Mouse (Mus musculus) limb, embryonic 11.5 days (tissue): ENCODE results near the gene Fam222a. TPM values are rescaled to one million over a fixed set of nuclear protein-coding genes. Genes with fewer than 3 reads are reported as not detected.

ENCODE experiments used
- ATAC-seq: fragments of 200-750 bp; cut with Nextera tagmentation; 2 replicates; pipeline ENCODE4 v1.8.0; 2017; ENCODE audit warnings: low read depth; ENCODE audit not compliant: insufficient number of reproducible peaks, low FRiP score, low TSS enrichment
- DNase-seq: peaks from one replicate; pipeline ENCODE4 v3.0.0-alpha.2; 2015; ENCODE audit warnings: low spot score
- H3K27ac ChIP-seq: fragments of 300-500 bp; sonication (generic); replicated peaks from 2 replicates; pipeline ENCODE4 v1.5.1; 2014; ENCODE audit warnings: low read depth, mild to moderate bottlenecking, low read length
- H3K27me3 ChIP-seq: fragments of 300-500 bp; sonication (generic); 2 replicates; pipeline ENCODE4 v1.6.1; 2014; ENCODE audit warnings: mild to moderate bottlenecking, low read length, mixed read lengths; ENCODE audit not compliant: control insufficient read depth, insufficient read depth
- H3K36me3 ChIP-seq: fragments of 300-500 bp; sonication (generic); 2 replicates; pipeline ENCODE4 v1.6.1; 2014; ENCODE audit warnings: mild to moderate bottlenecking, low read length, moderate library complexity, mixed read lengths; ENCODE audit not compliant: control insufficient read depth, insufficient read depth
- H3K4me1 ChIP-seq: fragments of 300-500 bp; sonication (generic); 2 replicates; pipeline ENCODE4 v1.6.1; 2014; ENCODE audit warnings: low read length, mixed read lengths; ENCODE audit not compliant: control insufficient read depth, insufficient read depth
- H3K4me2 ChIP-seq: fragments of 300-500 bp; sonication (generic); 2 replicates; pipeline ENCODE4 v1.6.1; 2014; ENCODE audit warnings: low read depth, mild to moderate bottlenecking, moderate library complexity; ENCODE audit not compliant: severe bottlenecking
- H3K4me3 ChIP-seq: fragments of 300-500 bp; sonication (generic); 2 replicates; pipeline ENCODE4 v1.5.1; 2014; ENCODE audit warnings: low read depth, low read length
- H3K9ac ChIP-seq: fragments of 300-500 bp; sonication (generic); 2 replicates; pipeline ENCODE4 v1.6.1; 2014; ENCODE audit warnings: mild to moderate bottlenecking, low read length
- H3K9me3 ChIP-seq: fragments of 300-500 bp; sonication (generic); 2 replicates; pipeline ENCODE4 v1.6.1; 2016; ENCODE audit warnings: low read length; ENCODE audit not compliant: control insufficient read depth
- WGBS: fragments of 180-500 bp; shearing (Covaris S2); extraction: QIAGEN DNeasy Blood & Tissue Kit; methylation state at CpG from one replicate; pipeline ENCODE4 v1.1.7; 2014; 5-methylcytosine and 5-hydroxymethylcytosine counted together
- polyA plus RNA-seq: library from polyadenylated mRNA; unstranded; fragments of >200 nt; fragmentation: Nextera tagmentation; extraction: Ambion mirVana; gene quantifications from 2 replicates; pipeline ENCODE4 v1.2.1, GENCODE M21; 2014

The Fam222a gene
- polyA plus RNA-seq, 1 experiment from 2014 or later: 2.5 TPM

DNA sequence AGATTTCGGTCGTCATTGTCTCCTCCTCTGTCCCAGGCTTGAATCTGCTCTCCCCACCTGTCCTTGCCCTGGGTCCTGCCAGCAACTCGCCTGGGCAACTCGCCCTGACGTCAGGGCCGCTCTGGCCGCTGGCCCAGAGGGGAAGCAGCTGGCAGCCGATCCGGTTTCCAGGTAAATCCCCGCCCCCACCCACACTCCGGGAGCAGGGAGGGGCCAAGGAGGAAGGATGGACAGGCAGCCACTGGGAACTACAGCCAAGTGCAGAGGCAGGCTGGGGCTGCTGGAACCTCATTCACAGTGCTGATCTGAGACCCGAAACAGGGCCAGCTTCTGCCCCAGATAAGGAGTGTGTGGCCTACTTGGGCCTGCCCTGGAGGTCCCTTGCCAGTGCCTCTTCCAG lies 2.5 kb upstream of the Fam222a start:
- H3K4me1 ChIP-seq: peaks cover 30% of the 10 kb centered on the region
- no peak overlapping the region for H3K27ac ChIP-seq
- DNase-seq (no peak), ATAC-seq (no peak)
- no peak overlapping the region for H3K4me3 ChIP-seq
- H3K4me2 ChIP-seq: no peak overlapping the region; the same call in 1 of the 2 replicates
- H3K36me3 ChIP-seq: no peaks in the 10 kb centered on the region
- H3K9ac ChIP-seq: no peak overlapping the region
- 9% methylated on average over 12 of the region's 12 CpGs for WGBS
- peaks cover 10% of the 10 kb centered on the region for H3K27me3 ChIP-seq
- no peaks in the 10 kb centered on the region for H3K9me3 ChIP-seq

DNA sequence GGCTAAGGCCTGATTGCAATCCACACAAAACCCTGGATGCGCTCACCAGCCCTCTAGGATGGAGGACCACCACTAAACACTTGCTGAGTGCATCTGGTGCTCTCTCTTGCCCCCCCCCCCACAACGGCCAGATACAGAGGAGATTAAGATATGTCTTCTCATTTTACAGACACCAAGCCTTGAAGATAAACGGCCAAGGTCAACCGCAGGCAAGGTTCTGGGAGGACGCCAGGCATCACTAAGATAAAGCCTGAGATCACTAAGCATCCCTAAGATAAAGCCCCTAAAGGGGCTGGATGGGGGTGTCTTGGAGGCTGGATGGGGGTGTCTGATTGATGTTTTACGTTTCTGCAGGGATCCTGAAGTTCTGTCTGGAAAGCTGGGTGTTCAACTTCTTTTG lies 2.1 kb upstream of the Fam222a start:
- Histone ChIP-seq H3K4me2 (no peak overlapping the region), H3K36me3 (no peaks in the 10 kb centered on the region), H3K4me1 (peaks cover 26% of the 10 kb centered on the region), H3K27me3 (peaks cover 13% of the 10 kb centered on the region), H3K27ac (no peak overlapping the region), H3K4me3 (no peak overlapping the region), H3K9me3 (no peaks in the 10 kb centered on the region), H3K9ac (no peak overlapping the region)
- WGBS: 61% methylated on average over 6 of the region's 6 CpGs
- DNase-seq (no peak), ATAC-seq (no peak)

DNA sequence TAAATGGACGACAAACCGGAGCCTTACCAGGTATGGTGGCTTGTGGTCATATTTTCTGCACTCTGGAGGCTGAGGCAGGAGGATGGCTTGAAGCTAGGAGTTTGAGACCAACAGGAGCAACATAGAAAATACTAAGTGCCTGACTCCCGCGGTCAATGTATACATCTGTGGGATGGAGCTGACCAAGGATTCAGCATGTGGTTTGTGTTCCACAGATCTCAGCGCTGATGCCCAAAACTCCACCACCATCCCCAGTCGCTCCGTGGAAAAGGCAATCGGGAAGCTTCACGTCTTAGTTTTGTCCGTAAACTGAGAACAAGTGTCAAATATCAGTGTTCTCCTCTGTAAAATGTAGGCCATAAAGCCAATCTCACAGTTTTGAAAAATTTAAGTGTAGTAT lies 1.4 kb upstream of the Fam222a start:
- H3K9ac ChIP-seq: no peak overlapping the region
- no peak for ATAC-seq
- H3K4me2 ChIP-seq: no peak overlapping the region
- H3K4me3 ChIP-seq: no peak overlapping the region
- H3K4me1 ChIP-seq: peaks cover 29% of the 10 kb centered on the region
- DNase-seq: no peak
- no peak overlapping the region for H3K27ac ChIP-seq
- no peaks in the 10 kb centered on the region for H3K36me3 ChIP-seq
- WGBS: 86% methylated on average over 10 of the region's 10 CpGs
- peaks cover 19% of the 10 kb centered on the region for H3K27me3 ChIP-seq
- no peaks in the 10 kb centered on the region for H3K9me3 ChIP-seq

DNA sequence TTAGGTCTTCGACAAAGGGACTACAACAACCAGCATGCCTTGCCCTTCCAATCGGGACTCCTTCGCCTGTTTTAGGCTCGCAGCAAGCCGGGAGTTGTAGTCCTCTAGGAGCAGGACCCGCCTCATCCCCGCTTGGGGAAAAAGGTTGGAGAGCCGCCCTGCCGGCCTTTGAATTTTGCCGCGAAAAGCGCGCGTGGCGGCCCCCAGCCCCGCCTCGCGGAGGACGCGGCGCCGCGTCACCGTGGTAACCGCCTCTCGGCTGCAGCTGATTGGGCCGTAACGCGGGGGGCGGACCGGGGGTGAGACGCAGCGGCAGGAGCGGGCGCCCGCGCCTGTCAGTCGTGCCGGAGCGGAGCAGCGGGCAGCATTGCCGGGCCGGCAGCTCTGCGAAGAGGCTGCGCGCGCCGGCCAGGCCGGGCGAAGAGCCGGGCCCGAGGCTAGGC lies 720 bp upstream of the Fam222a start:
- ATAC-seq (peak; percentile 86), DNase-seq (peak; percentile 97)
- Histone ChIP-seq H3K4me1 (peaks cover 29% of the 10 kb centered on the region), H3K27ac (peak overlapping the region; percentile 48; the same call in 1 of the 2 replicates), H3K9me3 (no peaks in the 10 kb centered on the region), H3K9ac (peak overlapping the region; percentile 58), H3K36me3 (no peaks in the 10 kb centered on the region), H3K27me3 (peaks cover 24% of the 10 kb centered on the region), H3K4me3 (peak overlapping the region; percentile 69), H3K4me2 (peak overlapping the region; percentile 98)
- 0% methylated on average over 52 of the region's 52 CpGs for WGBS

DNA sequence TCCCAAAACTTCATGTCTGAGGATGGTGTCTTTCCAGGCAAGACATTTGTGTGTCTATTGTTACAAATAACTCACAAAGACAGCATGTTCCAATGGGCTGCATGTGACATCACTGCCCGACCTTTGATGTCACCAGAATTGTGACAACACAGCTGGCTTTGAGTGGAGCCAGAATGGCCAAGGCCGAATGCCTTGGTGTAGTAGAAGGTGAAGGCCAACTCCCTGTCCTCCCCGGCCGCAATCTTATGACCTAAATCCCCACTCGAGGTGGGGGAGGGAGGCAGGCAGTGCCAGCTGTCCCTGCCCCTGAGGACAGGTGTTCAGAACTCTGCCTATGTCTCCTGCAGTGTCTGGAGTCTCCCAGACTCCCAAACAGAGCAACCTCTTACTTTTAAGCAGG lies 1.0 kb downstream of the Fam222a start:
- Histone ChIP-seq H3K4me1 (peaks cover 33% of the 10 kb centered on the region), H3K9ac (no peak overlapping the region)
- WGBS: 15% methylated on average over 5 of the region's 5 CpGs

DNA sequence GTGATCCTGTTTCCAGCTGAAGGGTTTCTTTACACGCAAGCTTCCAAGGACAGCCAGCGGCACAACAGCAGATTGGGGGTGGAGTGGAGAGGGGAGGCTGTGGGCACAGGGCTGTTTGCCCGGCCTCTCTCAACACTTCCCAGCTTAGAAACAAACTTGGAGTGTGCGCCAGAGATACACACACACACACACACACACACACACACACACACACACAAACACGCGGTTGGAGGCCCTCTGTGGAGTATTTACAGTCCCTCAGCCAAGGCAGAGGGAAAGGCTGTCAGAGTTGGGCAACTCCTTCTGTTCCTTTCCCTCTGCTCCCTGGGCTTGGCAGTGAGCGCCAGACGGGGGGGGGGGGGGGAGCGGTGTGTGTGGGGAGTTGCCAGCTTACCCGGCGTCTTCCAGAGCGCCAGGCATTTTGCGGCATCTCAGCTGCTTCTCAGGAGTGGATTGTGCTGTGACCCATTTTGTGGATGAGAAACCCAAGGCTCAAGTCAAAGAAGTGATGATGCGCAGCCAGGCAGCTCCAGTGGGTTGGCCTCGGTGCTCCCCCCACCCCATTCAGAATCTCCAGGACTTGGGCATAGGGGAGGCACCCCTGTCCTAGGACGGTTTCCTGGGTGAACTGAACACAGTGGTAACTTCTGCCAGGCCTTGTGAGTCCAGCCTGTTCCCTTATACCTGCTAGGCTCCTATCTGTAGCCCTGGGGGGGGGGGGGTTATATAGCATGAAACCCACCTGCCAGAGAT lies 2.3 kb downstream of the Fam222a start:
- DNase-seq: no peak
- ATAC-seq: no peak
- peaks cover 32% of the 10 kb centered on the region for H3K27me3 ChIP-seq
- no peaks in the 10 kb centered on the region for H3K36me3 ChIP-seq
- H3K9me3 ChIP-seq: no peaks in the 10 kb centered on the region
- H3K4me3 ChIP-seq: no peak overlapping the region
- H3K4me2 ChIP-seq: peak overlapping the region; percentile 98
- 37% methylated on average over 11 of the region's 16 CpGs for WGBS
- H3K27ac ChIP-seq: no peak overlapping the region
- no peak overlapping the region for H3K9ac ChIP-seq
- H3K4me1 ChIP-seq: peaks cover 35% of the 10 kb centered on the region

More for the DNA sequence above, 1.0 kb downstream of the Fam222a start:
- DNase-seq (no peak), ATAC-seq (no peak)
- H3K36me3 ChIP-seq: no peaks in the 10 kb centered on the region
- no peaks in the 10 kb centered on the region for H3K9me3 ChIP-seq
- peak overlapping the region; percentile 98 for H3K4me2 ChIP-seq
- peak overlapping the region; percentile 69 for H3K4me3 ChIP-seq
- H3K27me3 ChIP-seq: peaks cover 32% of the 10 kb centered on the region
- H3K27ac ChIP-seq: no peak overlapping the region

DNA sequence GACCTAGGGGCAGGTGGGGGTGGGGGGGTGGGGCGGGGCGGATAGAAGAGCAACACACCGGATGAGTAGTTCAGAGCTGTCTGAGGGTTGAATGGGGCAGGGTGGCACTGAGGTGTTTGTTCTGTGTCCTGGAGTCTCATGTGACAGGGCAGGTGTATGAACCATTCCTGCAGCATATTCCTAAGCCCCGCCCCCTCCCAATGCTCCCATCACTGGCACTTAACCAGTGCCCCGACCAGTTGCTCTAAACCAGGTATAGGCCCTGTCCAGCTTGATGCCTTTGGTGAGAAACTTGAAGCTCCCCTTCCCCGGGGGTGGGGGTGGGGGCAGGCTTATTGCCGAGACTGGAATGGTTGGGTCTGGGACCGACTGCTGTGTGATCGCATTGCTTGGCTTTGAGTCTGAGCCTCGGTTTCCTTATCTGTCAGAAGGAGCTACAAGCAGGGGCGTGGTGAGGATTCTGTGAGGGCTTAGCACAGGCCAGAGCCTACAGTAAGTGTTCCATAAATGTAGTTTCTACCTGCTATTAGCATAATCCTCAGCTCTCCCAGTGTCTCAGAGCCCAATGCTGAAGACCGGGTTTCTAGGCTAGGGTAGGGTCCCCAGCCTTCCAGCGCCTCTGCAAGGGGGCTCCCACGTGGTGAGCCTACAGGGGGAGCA lies 3.1 kb downstream of the Fam222a start:
- H3K27me3 ChIP-seq: peaks cover 32% of the 10 kb centered on the region
- peak overlapping the region; percentile 24 for H3K4me3 ChIP-seq
- H3K9ac ChIP-seq: peak overlapping the region; percentile 30; the same call in 1 of the 2 replicates
- H3K36me3 ChIP-seq: no peaks in the 10 kb centered on the region
- peak overlapping the region; percentile 57 for H3K4me2 ChIP-seq
- DNase-seq (no peak), ATAC-seq (no peak)
- 4% methylated on average over 14 of the region's 14 CpGs for WGBS
- no peaks in the 10 kb centered on the region for H3K9me3 ChIP-seq
- H3K27ac ChIP-seq: no peak overlapping the region
- peaks cover 34% of the 10 kb centered on the region for H3K4me1 ChIP-seq

DNA sequence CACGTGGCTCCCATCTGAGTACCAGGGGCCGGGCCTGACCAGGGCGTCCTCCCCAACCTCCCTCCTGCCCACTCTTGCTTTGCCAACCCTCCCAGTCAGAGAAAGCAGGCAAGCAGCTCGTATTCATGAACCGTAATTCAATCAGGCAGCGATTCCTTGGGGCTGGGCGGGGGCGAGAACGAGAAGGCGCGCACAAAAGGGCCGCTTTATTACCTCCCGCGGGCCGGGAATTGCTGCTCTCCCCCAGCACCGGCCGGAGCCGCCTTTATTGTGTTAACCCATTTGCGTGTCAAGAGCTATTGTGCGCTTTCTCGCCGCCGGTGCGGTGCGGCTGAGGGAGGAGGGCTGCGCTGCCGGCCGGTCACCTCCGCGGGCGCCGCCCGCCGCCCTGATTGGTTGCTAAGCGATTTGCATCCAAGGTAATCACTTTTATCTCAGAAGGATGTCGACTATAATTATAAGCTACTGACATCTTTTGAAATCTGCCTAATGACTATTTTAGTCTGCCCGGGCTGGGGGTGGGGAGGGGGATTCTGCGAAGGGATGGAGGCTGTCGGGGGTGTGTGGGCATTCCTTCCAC lies 3.7 kb downstream of the Fam222a start:
- Histone ChIP-seq H3K9ac (peak overlapping the region; percentile 30; the same call in 1 of the 2 replicates), H3K27ac (no peak overlapping the region), H3K27me3 (peaks cover 32% of the 10 kb centered on the region), H3K9me3 (no peaks in the 10 kb centered on the region), H3K4me3 (peak overlapping the region; percentile 24), H3K36me3 (no peaks in the 10 kb centered on the region), H3K4me2 (peak overlapping the region; percentile 57), H3K4me1 (peaks cover 34% of the 10 kb centered on the region)
- ATAC-seq: no peak
- WGBS: 1% methylated on average over 39 of the region's 39 CpGs
- peak; percentile 57 for DNase-seq
